Mouse (Mus musculus) lung, embryonic 14.5 days (tissue): ENCODE results near the gene Slc45a3. TPM values are rescaled to one million over a fixed set of nuclear protein-coding genes. Genes with fewer than 3 reads are reported as not detected.
A peak's percentile ranks its signal among the peaks of the same experiment; 100 is the strongest.

Source experiments
- ATAC-seq: fragments of 200-750 bp; cut with Nextera tagmentation; 2 replicates; pipeline ENCODE4 v1.8.0; 2017; ENCODE audit warnings: mild to moderate bottlenecking, moderate TSS enrichment, moderate library complexity; ENCODE audit not compliant: insufficient read depth
- DNase-seq: peaks from one replicate; pipeline ENCODE4 v3.0.0-alpha.2; 2015
- H3K27ac ChIP-seq: fragments of 300-500 bp; sonication (generic); 2 replicates; pipeline ENCODE4 v1.5.1; 2014; ENCODE audit warnings: low read depth, mild to moderate bottlenecking, moderate library complexity
- H3K27me3 ChIP-seq: fragments of 300-500 bp; sonication (generic); 2 replicates; pipeline ENCODE4 v1.6.1; 2014; ENCODE audit warnings: low read length, control low read depth; ENCODE audit not compliant: insufficient read depth
- H3K36me3 ChIP-seq: fragments of 300-500 bp; sonication (generic); 2 replicates; pipeline ENCODE4 v1.6.1; 2014; ENCODE audit warnings: control low read depth; ENCODE audit not compliant: insufficient read depth
- H3K4me1 ChIP-seq: fragments of 300-500 bp; sonication (generic); 2 replicates; pipeline ENCODE4 v1.6.1; 2014; ENCODE audit warnings: antibody characterized with exemption, control low read depth; ENCODE audit not compliant: insufficient read depth
- H3K4me2 ChIP-seq: fragments of 300-500 bp; sonication (generic); 2 replicates; pipeline ENCODE4 v1.6.1; 2014; ENCODE audit warnings: mild to moderate bottlenecking
- H3K4me3 ChIP-seq: fragments of 300-500 bp; sonication (generic); 2 replicates; pipeline ENCODE4 v1.5.1; 2014; ENCODE audit warnings: low read depth, low read length
- H3K9ac ChIP-seq: fragments of 300-500 bp; sonication (generic); 2 replicates; pipeline ENCODE4 v1.6.1; 2014
- H3K9me3 ChIP-seq: fragments of 300-500 bp; sonication (generic); 2 replicates; pipeline ENCODE4 v1.6.1; 2016; ENCODE audit warnings: low read depth, low read length, control low read depth
- CTCF ChIP-seq: IDR thresholded peaks from 2 replicates; pipeline ENCODE4 v1.5.1; 2016; ENCODE audit warnings: antibody characterized with exemption, low read depth
- WGBS: fragments of 180-500 bp; shearing (Covaris S2); extraction: QIAGEN DNeasy Blood & Tissue Kit; methylation state at CpG from one replicate; pipeline ENCODE4 v1.1.7; 2014; 5-methylcytosine and 5-hydroxymethylcytosine counted together
- polyA plus RNA-seq: library from polyadenylated mRNA; unstranded; fragments of >200 nt; fragmentation: Nextera tagmentation; extraction: Ambion mirVana; gene quantifications from 2 replicates; pipeline ENCODE4 v1.2.1, GENCODE M21; 2014

Slc45a3 gene
- polyA plus RNA-seq, 1 experiment from 2014 or later, result 2.2 TPM

DNA sequence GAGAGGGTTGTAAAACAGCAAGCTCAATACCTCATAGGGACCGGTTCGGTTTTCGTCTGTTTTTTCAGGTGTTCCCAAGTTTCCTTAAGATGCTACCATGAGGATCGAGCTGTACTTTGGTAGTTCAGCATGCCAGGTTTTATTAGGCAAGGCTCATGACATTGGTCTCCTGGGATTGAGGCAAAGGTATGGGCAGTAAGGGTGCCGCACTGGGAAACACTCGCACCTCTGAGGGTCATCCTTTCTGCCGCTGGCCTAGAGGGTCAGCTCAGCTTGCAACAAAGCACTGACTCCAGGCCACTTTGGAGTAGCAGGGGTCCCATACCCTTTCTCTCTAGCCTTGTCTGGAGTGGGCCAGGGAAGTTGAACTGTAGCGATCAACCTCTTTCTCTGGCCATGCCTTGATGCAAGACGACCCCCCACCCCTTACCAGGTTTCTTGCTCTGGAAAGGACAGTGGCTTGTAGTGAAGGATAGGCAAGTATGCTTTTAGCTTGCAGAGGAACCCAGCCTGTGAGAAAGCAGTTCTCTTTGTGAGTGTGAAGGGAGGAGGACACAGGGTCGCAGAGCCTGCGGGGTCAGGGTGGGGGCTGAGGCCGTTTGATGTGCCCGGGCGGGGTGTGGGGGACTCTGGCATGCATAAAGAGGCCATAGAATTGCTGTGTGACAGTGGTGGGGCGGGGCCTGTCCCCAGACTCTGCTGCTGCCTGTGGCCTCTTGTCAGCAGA, 9.2 kb downstream of the Slc45a3 start:
- Histone ChIP-seq H3K4me1 (0 out of 2 replicates have a peak, but pooled peaks cover 10% of the 10 kb centered on the region), H3K4me2 (no peak overlapping the region), H3K9me3 (no peaks in the 10 kb centered on the region), H3K36me3 (no peaks in the 10 kb centered on the region), H3K27me3 (0 out of 2 replicates have a peak, but pooled peaks cover 4% of the 10 kb centered on the region), H3K9ac (no peak overlapping the region), H3K4me3 (no peak overlapping the region), H3K27ac (no peak overlapping the region)
- WGBS, result 29% methylated on average over 15 of the region's 15 CpGs
- DNase-seq (no peak), ATAC-seq (no peak)
- TF ChIP-seq CTCF, result no peak

DNA sequence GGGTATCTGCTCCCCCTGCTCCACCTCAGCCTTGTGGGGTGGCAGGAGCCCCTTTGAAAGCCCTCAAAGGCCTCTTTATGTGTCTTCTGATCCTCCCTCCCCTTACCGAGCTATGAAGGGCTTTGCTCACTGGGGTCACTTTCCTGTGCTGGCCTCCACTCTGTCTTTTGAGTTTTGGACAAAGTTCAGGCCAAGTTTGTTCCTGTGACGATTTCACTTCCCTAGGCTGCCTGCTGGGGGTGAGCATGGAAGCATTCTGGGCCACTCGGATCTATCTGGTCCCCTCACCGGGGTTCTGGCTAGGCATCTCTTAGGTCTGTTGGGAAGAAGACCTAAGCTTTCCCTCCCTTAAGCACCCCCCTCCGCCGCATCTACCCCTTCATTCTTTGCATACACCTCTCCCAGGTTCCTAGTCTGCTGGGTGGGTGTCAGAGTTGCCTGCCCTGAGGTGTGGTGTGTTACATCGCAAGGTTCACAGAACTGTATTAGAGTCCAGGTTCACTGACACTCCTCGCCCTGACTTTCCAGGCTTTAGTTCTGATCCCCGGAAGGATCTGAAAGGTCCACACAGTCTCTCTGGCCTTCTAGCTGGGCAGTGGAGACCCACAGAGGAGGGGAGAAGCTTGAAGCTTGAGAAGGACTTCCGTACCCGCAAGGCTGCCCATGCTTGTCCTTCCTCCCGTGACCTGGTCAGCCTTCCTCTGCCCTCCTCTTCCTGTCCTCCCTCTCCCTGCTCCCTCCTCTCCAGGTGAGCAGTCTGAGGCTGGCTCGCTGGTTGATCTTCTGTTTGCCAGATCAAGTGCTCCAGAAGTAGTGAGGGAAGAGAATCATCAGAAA, 9.9 kb downstream of the Slc45a3 start:
- 0 out of 2 replicates have a peak, but pooled peaks cover 10% of the 10 kb centered on the region for H3K4me1 ChIP-seq
- no peaks in the 10 kb centered on the region for H3K27me3 ChIP-seq
- no peaks in the 10 kb centered on the region for H3K9me3 ChIP-seq
- TF ChIP-seq CTCF, result no peak
- H3K9ac ChIP-seq, result no peak overlapping the region
- no peak overlapping the region for H3K27ac ChIP-seq
- no peak for DNase-seq
- no peaks in the 10 kb centered on the region for H3K36me3 ChIP-seq
- H3K4me2 ChIP-seq, result no peak overlapping the region
- no peak for ATAC-seq
- 34% methylated on average over 13 of the region's 13 CpGs for whole genome bisulfite sequencing
- no peak overlapping the region for H3K4me3 ChIP-seq

- ATAC-seq (no peak), DNase-seq (no peak)
- 63% methylated on average over 6 of the region's 6 CpGs for WGBS
- 0 out of 2 replicates have a peak, but pooled peaks cover 10% of the 10 kb centered on the region for H3K4me1 ChIP-seq
- no peaks in the 10 kb centered on the region for H3K27me3 ChIP-seq
- H3K36me3 ChIP-seq, result no peaks in the 10 kb centered on the region
- no peaks in the 10 kb centered on the region for H3K9me3 ChIP-seq
- H3K4me3 ChIP-seq, result no peak overlapping the region
- no peak overlapping the region for H3K9ac ChIP-seq
- H3K27ac ChIP-seq, result no peak overlapping the region
- no peak overlapping the region for H3K4me2 ChIP-seq
- no peak for TF ChIP-seq CTCF
Observed at GRCm38 (mm10) chr1:131973991-131974390, 11.2 kb downstream of the Slc45a3 start.

DNA sequence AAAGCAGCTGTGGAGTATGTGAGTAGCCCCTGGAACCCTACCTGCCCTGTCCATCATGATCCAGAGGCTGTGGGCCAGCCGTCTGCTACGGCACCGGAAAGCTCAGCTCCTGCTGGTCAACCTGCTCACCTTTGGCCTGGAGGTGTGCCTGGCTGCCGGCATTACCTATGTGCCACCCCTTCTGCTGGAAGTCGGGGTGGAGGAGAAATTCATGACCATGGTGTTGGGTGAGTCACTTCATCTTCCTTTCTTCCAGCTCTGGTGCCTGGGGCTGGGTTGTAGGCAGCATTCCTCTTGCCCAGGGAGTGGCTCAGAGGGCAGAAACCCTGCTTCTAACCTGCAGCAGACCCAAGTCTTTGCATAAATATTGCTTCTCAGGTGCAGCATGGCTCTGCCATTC, 14.1 kb downstream of the Slc45a3 start:
- Histone ChIP-seq H3K27me3 (no peaks in the 10 kb centered on the region), H3K9me3 (no peaks in the 10 kb centered on the region), H3K4me2 (no peak overlapping the region), H3K9ac (no peak overlapping the region), H3K4me3 (no peak overlapping the region), H3K27ac (no peak overlapping the region), H3K36me3 (no peaks in the 10 kb centered on the region), H3K4me1 (0 out of 2 replicates have a peak, but pooled peaks cover 7% of the 10 kb centered on the region)
- TF ChIP-seq CTCF, result no peak
- 78% methylated on average over 5 of the region's 5 CpGs for WGBS
- ATAC-seq, result no peak
- no peak for DNase-seq

DNA sequence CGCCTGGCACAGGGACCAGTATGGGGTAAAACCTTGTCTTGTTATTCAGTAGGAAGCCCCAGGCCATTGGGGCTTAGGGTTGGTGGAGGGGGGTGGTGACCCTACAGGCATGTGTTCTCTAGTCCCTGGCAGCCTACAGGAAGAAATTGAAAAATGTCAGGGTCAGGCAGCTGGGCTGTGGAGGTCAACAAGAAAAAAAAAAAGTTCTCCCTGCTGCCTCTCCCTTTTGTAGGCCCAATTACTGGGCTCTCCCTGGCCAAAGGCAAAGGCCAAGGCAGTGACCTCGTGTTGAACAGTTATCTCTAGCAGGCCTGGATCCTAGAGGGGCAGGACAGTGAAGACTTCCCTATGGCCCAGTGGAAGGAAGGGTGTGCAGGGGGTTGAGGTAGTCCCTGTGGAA, 17.7 kb downstream of the Slc45a3 start:
- H3K27ac ChIP-seq, result no peak overlapping the region
- no peak overlapping the region for H3K4me2 ChIP-seq
- 50% methylated on average over 2 of the region's 2 CpGs for WGBS
- H3K9ac ChIP-seq, result no peak overlapping the region
- H3K4me1 ChIP-seq, result no peaks in the 10 kb centered on the region
- ATAC-seq (no peak), DNase-seq (no peak)
- no peak for TF ChIP-seq CTCF
- no peaks in the 10 kb centered on the region for H3K27me3 ChIP-seq
- H3K4me3 ChIP-seq, result no peak overlapping the region
- no peaks in the 10 kb centered on the region for H3K36me3 ChIP-seq
- no peaks in the 10 kb centered on the region for H3K9me3 ChIP-seq

DNA sequence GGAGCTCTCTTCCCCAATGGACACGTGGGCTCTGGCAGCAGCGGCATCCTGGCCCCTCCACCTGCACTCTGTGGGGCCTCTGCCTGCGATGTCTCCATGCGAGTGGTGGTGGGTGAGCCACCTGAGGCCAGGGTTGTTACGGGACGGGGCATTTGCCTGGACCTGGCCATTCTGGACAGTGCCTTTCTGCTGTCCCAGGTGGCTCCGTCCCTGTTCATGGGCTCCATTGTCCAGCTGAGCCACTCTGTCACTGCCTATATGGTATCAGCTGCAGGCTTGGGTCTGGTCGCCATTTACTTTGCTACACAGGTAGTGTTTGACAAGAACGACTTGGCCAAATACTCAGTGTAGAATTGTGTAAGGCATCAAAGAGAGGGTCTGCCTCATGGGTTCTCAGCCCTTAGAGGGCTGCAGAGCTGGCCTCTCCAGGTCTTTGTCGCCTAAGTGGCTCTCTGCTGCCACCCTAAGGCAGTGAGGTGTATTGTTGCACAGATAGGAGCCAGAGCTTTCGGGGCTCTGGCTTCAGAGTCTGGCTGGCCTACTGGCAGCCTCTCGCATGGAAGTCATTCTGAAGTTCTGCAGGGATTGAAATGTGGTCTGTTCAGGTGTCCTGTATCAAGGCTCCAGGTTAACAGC, 18.7 kb downstream of the Slc45a3 start:
- Histone ChIP-seq H3K9me3 (no peaks in the 10 kb centered on the region), H3K4me2 (no peak overlapping the region), H3K36me3 (no peaks in the 10 kb centered on the region), H3K9ac (no peak overlapping the region), H3K4me3 (no peak overlapping the region), H3K4me1 (no peaks in the 10 kb centered on the region), H3K27me3 (no peaks in the 10 kb centered on the region), H3K27ac (no peak overlapping the region)
- TF ChIP-seq CTCF, result peak; percentile 88
- peak; percentile 61; the same call in 1 of the 2 replicates for ATAC-seq
- WGBS, result 51% methylated on average over 12 of the region's 12 CpGs
- DNase-seq, result peak; percentile 91

DNA sequence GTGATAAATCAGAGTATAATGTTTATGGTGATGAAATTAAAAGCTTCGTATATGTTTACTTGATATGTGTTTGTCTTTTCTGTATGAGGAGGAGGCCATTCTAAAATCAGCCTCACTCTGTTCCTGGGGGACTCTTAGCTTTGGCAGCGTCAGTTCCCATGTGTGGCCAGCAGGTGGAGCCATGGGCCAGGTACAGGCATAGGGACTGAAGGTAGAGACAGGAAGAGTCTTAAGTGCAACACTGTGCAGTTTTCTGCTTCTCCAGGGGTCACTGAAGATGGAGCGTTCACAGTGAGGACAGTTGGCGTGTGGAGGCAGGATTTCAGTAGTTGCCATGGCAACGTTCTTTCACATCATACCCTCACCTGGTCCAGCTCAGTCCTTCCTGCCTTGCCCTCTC, 20.1 kb downstream of the Slc45a3 start:
- ATAC-seq, result peak; percentile 50; the same call in 1 of the 2 replicates

More for the DNA sequence above, 20.1 kb downstream of the Slc45a3 start:
- no peaks in the 10 kb centered on the region for H3K9me3 ChIP-seq
- no peaks in the 10 kb centered on the region for H3K36me3 ChIP-seq
- TF ChIP-seq CTCF, result peak; percentile 97
- no peak overlapping the region for H3K4me3 ChIP-seq
- WGBS, result 9% methylated on average over 5 of the region's 5 CpGs
- H3K9ac ChIP-seq, result no peak overlapping the region
- no peaks in the 10 kb centered on the region for H3K4me1 ChIP-seq
- H3K27me3 ChIP-seq, result no peaks in the 10 kb centered on the region
- no peak overlapping the region for H3K27ac ChIP-seq
- no peak overlapping the region for H3K4me2 ChIP-seq
- peak; percentile 86 for DNase-seq
